In the genomic region with DNA sequence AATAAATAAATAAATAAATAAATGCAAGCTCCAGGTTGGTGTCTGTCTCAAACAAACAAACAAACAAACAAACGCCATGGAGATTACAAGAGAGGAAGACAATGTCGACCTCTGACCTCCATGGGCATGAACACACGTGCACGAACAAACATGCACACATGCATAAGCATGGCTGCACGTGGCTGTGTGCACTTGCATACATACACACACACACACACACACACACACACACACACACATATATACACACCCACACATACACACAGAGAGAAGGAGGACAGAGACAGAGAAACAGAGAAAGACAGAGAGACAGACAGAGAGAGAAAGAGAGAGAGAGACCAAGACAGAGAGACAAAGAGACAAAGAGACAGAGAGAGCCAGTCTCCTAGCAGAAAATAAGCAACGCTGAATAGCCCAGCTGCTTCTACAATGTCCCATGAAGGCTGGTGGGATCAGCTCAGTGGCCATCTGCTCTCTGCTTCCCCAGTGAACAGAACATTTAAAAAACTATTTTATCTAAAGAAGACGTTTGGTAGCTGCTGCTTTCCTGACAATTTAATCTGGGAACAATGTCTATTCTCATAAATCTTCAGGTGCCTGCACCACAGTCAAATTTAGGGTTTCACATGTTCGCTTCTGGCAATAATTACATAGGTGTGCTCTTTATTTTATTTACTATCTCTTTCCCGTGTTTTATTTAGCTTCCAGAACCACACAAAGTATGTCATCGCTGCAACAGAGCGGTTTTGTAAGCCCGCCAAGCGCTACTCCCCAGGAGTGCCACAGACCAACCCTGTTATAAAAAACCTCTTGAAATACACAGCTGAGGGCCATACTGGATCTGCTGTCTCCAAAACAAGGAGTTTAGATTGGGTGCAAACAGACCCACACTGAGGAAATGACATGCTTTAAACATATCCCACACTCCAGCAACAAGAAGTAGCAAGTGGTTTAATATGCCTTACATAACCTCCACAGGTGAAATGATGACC, we compare ENCODE assay signal across 12 mouse cellular contexts.
DNase-seq lines count a peak whose midpoint lies in the region; ATAC-seq and TF ChIP-seq lines count a peak whose summit lies in the region.
"Had no signal": no experiment of that assay in that cellular context is flagged by ENCODE, and none has a peak within 500 bp of the region (broad histone marks: within the 10 kb centered on the region; RNA-seq: fewer than 3 reads in every experiment).

No protein-coding gene starts in this region.

- H3K27me3 ChIP-seq in neural tube, embryonic 11.5 days (ENCODE audit: control insufficient read depth, insufficient read depth, low read length), result no peaks in the 10 kb centered on the region
- H3K27me3 ChIP-seq: limb, embryonic 12.5 days; lung, embryonic 15.5 days had no signal

- no peak overlapping the region for H3K9ac ChIP-seq in neural tube, embryonic 11.5 days (ENCODE audit: low read length)
- H3K9ac ChIP-seq: limb, embryonic 12.5 days; lung, embryonic 15.5 days had no signal

- peaks cover 13% of the 10 kb centered on the region; the same call in 1 of the 2 replicates for H3K4me1 ChIP-seq in neural tube, embryonic 11.5 days (ENCODE audit: control insufficient read depth, insufficient read depth, low read length)
- H3K4me1 ChIP-seq in olfactory bulb, adult 2 months (ENCODE audit: control insufficient read depth, insufficient read depth, low read length), result peaks cover 9% of the 10 kb centered on the region

- no peak for DNase-seq in frontal cortex, postnatal 14 days (ENCODE audit: low spot score in 2 of 2)
- no peak for DNase-seq in neural tube, embryonic 11.5 days (ENCODE audit: low spot score)
- DNase-seq in neural tube, embryonic 10.5 days (ENCODE audit: extremely low spot score, low spot score), result no peak
- peak; percentile 74 for DNase-seq in layer of hippocampus, adult 9-11 months
- no peak for DNase-seq in Muller cell, postnatal 12 days (ENCODE audit: inconsistent ontology term)
- DNase-seq in spleen, postnatal 4 days (ENCODE audit: low spot score in 2 of 2), result no peak
- DNase-seq: adrenal gland, postnatal 14 days; kidney, adult 9 months had no signal

- H3K9me3 ChIP-seq in neural tube, embryonic 11.5 days (ENCODE audit: control insufficient read depth, low read length), result no peaks in the 10 kb centered on the region
- H3K9me3 ChIP-seq: limb, embryonic 12.5 days; lung, embryonic 15.5 days had no signal

- H3K4me2 ChIP-seq in neural tube, embryonic 11.5 days (ENCODE audit: low read depth), result no peak overlapping the region
- H3K4me2 ChIP-seq: limb, embryonic 12.5 days; lung, embryonic 15.5 days had no signal

- TF ChIP-seq POLR2A in olfactory bulb, adult 2 months (IDR thresholded peaks at IDR 0.05; ENCODE audit: insufficient read depth, low read depth, low read length), result no peak

- no peaks in the 10 kb centered on the region for H3K36me3 ChIP-seq in neural tube, embryonic 11.5 days (ENCODE audit: control insufficient read depth, insufficient read depth, low read length)
- H3K36me3 ChIP-seq: limb, embryonic 12.5 days; lung, embryonic 15.5 days had no signal

- WGBS in neural tube, embryonic 11.5 days, result 71% methylated on average over 13 of the region's 13 CpGs
- WGBS in olfactory bulb, adult 2 months, result 61% methylated on average over 13 of the region's 13 CpGs

- H3K4me3 ChIP-seq in neural tube, embryonic 11.5 days (ENCODE audit: low read depth, low read length), result no peak overlapping the region
- H3K4me3 ChIP-seq in olfactory bulb, adult 2 months (ENCODE audit: insufficient read depth, low read depth, low read length), result no peak overlapping the region
- H3K4me3 ChIP-seq: limb, embryonic 12.5 days; lung, embryonic 15.5 days had no signal

- H3K27ac ChIP-seq in neural tube, embryonic 11.5 days (ENCODE audit: low read depth, low read length), result no peak overlapping the region
- peak overlapping the region; percentile 21; the same call in 1 of the 2 replicates for H3K27ac ChIP-seq in olfactory bulb, adult 2 months (ENCODE audit: insufficient read depth, low read depth, low read length)
- H3K27ac ChIP-seq: limb, embryonic 12.5 days; lung, embryonic 15.5 days had no signal

- no peak for TF ChIP-seq CTCF in olfactory bulb, adult 2 months (IDR thresholded peaks at IDR 0.05; ENCODE audit: insufficient read depth, low read depth, low read length)

- peak; percentile 48 for ATAC-seq in frontal cortex, adult (ENCODE audit: low TSS enrichment)
- peak; percentile 6; the same call in 1 of the 2 replicates for ATAC-seq in neural tube, embryonic 11.5 days (ENCODE audit: insufficient read depth, low FRiP score, low TSS enrichment)
